Mouse (Mus musculus) spleen, adult 2 months (tissue): ENCODE measurements around the gene Trim80.

ENCODE experiments used
- CTCF ChIP-seq: fragments of 200-500 bp; IDR thresholded peaks from 2 replicates; pipeline ENCODE4 v1.5.1; 2011; ENCODE audit warnings: mild to moderate bottlenecking, inconsistent platforms; ENCODE audit not compliant: insufficient read depth, insufficient read length, insufficient replicate concordance; ENCODE audit errors: extremely low read depth
- POLR2A ChIP-seq: fragments of 200-500 bp; IDR thresholded peaks from 2 replicates; pipeline ENCODE4 v1.6.1; 2011; ENCODE audit warnings: low read depth, low read length, inconsistent platforms

- no peak for TF ChIP-seq CTCF
- TF ChIP-seq POLR2A, result no peak; the same call in 1 of the 2 replicates
Observed at GRCm38 (mm10) chr11:115406858-115407401, 33.4 kb upstream of the Trim80 start.
